Mouse (Mus musculus) left cerebral cortex, postnatal 10 days (tissue): ENCODE results near the gene Ankfn1. TPM values are rescaled to one million over a fixed set of nuclear protein-coding genes. Genes with fewer than 3 reads are reported as not detected.

ENCODE experiments used
- DNase-seq, 2 experiments: peaks; one replicate each; pipeline ENCODE4 v3.0.0; 2021 to 2022; ENCODE audit warnings: low spot score in 2 of 2, mixed read lengths in 1 of 2; ENCODE audit errors: extremely low spot score in 1 of 2
- intact Hi-C: fragments of 180-260 bp; cut with DNase I; formaldehyde crosslinking; loops from one replicate; pipeline ENCODE4 v1.15.1; 2025
- total RNA-seq, 2 experiments: library from RNA; stranded (reverse); gene quantifications; 2 replicates each; pipeline ENCODE4 v1.2.3; 2021

Gene Ankfn1
- total RNA-seq, 2 experiments from 2014 or later, result 11.5 to 12.5 TPM

GRCm38 (mm10) chr11:89506595-89507245 is 270.7 kb downstream of the Ankfn1 start:
- intact Hi-C loops, result no loop called here

GRCm38 (mm10) chr11:89505046-89505445 is 272.4 kb downstream of the Ankfn1 start:
- intact Hi-C loops, result no loop called here
- no peak for DNase-seq

More at GRCm38 (mm10) chr11:89506595-89507245, 270.7 kb downstream of the Ankfn1 start:
- no peak for DNase-seq

- no peak for DNase-seq
Measured at GRCm38 (mm10) chr11:89501796-89502195, 275.7 kb downstream of the Ankfn1 start.

GRCm38 (mm10) chr11:89500961-89501360 is 276.5 kb downstream of the Ankfn1 start:
- intact Hi-C loops, result no loop called here
- no peak for DNase-seq

More at GRCm38 (mm10) chr11:89501796-89502195, 275.7 kb downstream of the Ankfn1 start:
- intact Hi-C loops, result no loop called here

GRCm38 (mm10) chr11:89481084-89481483 is 296.4 kb downstream of the Ankfn1 start:
- intact Hi-C loops, result no loop called here
- no peak for DNase-seq

- no peak for DNase-seq
- intact Hi-C loops, result no loop called here
Measured at GRCm38 (mm10) chr11:89476927-89477326, 300.5 kb downstream of the Ankfn1 start.

GRCm38 (mm10) chr11:89476047-89476446 is 301.4 kb downstream of the Ankfn1 start:
- DNase-seq, result no peak
- intact Hi-C loops, result no loop called here

GRCm38 (mm10) chr11:89472871-89473270 is 304.6 kb downstream of the Ankfn1 start:
- intact Hi-C loops, result no loop called here
- DNase-seq, result no peak

- intact Hi-C loops, result no loop called here
- no peak for DNase-seq
Measured at GRCm38 (mm10) chr11:89465381-89465780, 312.1 kb downstream of the Ankfn1 start.

GRCm38 (mm10) chr11:89462216-89462615 is 315.2 kb downstream of the Ankfn1 start:
- no peak for DNase-seq
- intact Hi-C loops, result no loop called here

- intact Hi-C loops, result no loop called here
- no peak for DNase-seq
Measured at GRCm38 (mm10) chr11:89459437-89459836, 318.0 kb downstream of the Ankfn1 start.

GRCm38 (mm10) chr11:89455647-89456231 is 321.7 kb downstream of the Ankfn1 start:
- intact Hi-C loops, result no loop called here
- DNase-seq, result no peak

GRCm38 (mm10) chr11:89454702-89455101 is 322.8 kb downstream of the Ankfn1 start:
- DNase-seq, result no peak
- intact Hi-C loops, result no loop called here

- intact Hi-C loops, result no loop called here
Measured at GRCm38 (mm10) chr11:89452862-89453261, 324.6 kb downstream of the Ankfn1 start.

GRCm38 (mm10) chr11:89450406-89450805 is 327.0 kb downstream of the Ankfn1 start:
- intact Hi-C loops, result no loop called here
- no peak for DNase-seq

More at GRCm38 (mm10) chr11:89452862-89453261, 324.6 kb downstream of the Ankfn1 start:
- peak in 1 of 2 experiments; percentile 68 for DNase-seq

GRCm38 (mm10) chr11:89448986-89449385 is 328.5 kb downstream of the Ankfn1 start:
- intact Hi-C loops, result no loop called here
- no peak for DNase-seq

GRCm38 (mm10) chr11:89447477-89447876 is 330.0 kb downstream of the Ankfn1 start:
- intact Hi-C loops, result no loop called here
- no peak for DNase-seq

GRCm38 (mm10) chr11:89440566-89440965 is 336.9 kb downstream of the Ankfn1 start:
- no peak for DNase-seq
- intact Hi-C loops, result no loop called here

GRCm38 (mm10) chr11:89424358-89424757 is 353.1 kb downstream of the Ankfn1 start:
- no peak for DNase-seq
- intact Hi-C loops, result no loop called here

GRCm38 (mm10) chr11:89422637-89423036 is 354.8 kb downstream of the Ankfn1 start:
- intact Hi-C loops, result no loop called here
- DNase-seq, result no peak
